Mouse (Mus musculus) C2C12 (cell line): ENCODE data around the gene Ogg1. TPM values are rescaled to one million over a fixed set of nuclear protein-coding genes. Genes with fewer than 3 reads are reported as not detected.

Source experiments
- H3K27me3 ChIP-seq: one replicate; pipeline ENCODE4 v1.6.1; 2011; ENCODE audit not compliant: control insufficient read depth, insufficient read depth, insufficient read length
- H3K36me3 ChIP-seq: one replicate; pipeline ENCODE4 v1.6.1; 2011; ENCODE audit not compliant: control insufficient read depth, insufficient read depth
- H3K4me3 ChIP-seq: one replicate; pipeline ENCODE4 v1.5.1; 2011; ENCODE audit warnings: mild to moderate bottlenecking, control low read depth; ENCODE audit not compliant: poor library complexity, insufficient read depth, severe bottlenecking
- H3K79me2 ChIP-seq: one replicate; pipeline ENCODE4 v1.6.1; 2011; ENCODE audit not compliant: control insufficient read depth, insufficient read depth
- H3K79me3 ChIP-seq: one replicate; pipeline ENCODE4 v1.6.1; 2011; ENCODE audit warnings: low read depth, control low read depth
- H3ac ChIP-seq: one replicate; pipeline ENCODE3; 2011; ENCODE audit warnings: low read depth; ENCODE audit not compliant: control insufficient read depth, insufficient read length
- CEBPB ChIP-seq: IDR thresholded peaks from one replicate; pipeline ENCODE4 v1.6.1; 2011; ENCODE audit warnings: low read depth, mild to moderate bottlenecking, control low read depth, moderate library complexity
- CTCF ChIP-seq: IDR thresholded peaks from one replicate; pipeline ENCODE4 v1.5.1; 2011; ENCODE audit not compliant: control insufficient read depth, insufficient read depth, insufficient read length
- FOSL1 ChIP-seq: IDR thresholded peaks from one replicate; pipeline ENCODE4 v1.8.0; 2011; ENCODE audit warnings: mild to moderate bottlenecking, low read length; ENCODE audit not compliant: poor library complexity, insufficient read depth, severe bottlenecking
- MAX ChIP-seq: IDR thresholded peaks from one replicate; pipeline ENCODE4 v1.6.1; 2011; ENCODE audit warnings: mild to moderate bottlenecking, control low read depth
- MYOD1 ChIP-seq: IDR thresholded peaks from one replicate; pipeline ENCODE4 v1.6.1; 2011; ENCODE audit warnings: low read depth; ENCODE audit not compliant: control insufficient read depth, insufficient read length
- MYOG ChIP-seq: IDR thresholded peaks from one replicate; pipeline ENCODE4 v1.6.1; 2011; ENCODE audit not compliant: control insufficient read depth, insufficient read length; ENCODE audit errors: extremely low read depth
- USF1 ChIP-seq: IDR thresholded peaks from one replicate; pipeline ENCODE4 v1.6.1; 2011; ENCODE audit warnings: low read depth, mild to moderate bottlenecking, control low read depth, moderate library complexity
- polyA plus RNA-seq: library from polyadenylated mRNA; unstranded; fragments of >200 nt; fragmentation: generic; extraction: Trizol; gene quantifications from one replicate; pipeline ENCODE4 v1.2.1, GENCODE M21; 2012; ENCODE audit warnings: missing spikeins

Gene Ogg1
- polyA plus RNA-seq, 1 experiment, result 18.5 TPM

DNA sequence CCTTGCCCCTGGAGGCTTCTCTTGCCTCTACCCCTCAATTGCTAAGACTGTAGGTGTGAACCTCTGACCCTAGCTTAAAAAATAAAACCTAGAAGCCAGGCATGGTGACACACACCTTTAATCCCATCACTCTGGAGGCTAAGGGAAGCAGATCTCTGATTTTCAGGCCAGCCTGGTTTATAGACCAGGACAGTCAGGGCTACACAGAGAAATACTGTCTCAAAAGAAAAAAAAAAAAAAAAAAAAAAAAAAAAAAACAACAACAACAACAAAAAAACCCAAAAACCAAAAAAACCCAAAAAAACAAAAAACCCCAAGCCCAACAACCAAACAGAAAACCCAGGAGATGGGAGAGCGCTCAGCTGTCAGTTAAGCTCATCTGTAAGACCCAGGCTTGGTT, 40.8 kb downstream of the Ogg1 start:
- peaks cover 15% of the 10 kb centered on the region for H3K36me3 ChIP-seq
- no peak overlapping the region for H3ac ChIP-seq
- TF ChIP-seq MYOD1, result no peak
- TF ChIP-seq CEBPB, result no peak
- no peak for TF ChIP-seq CTCF
- H3K79me3 ChIP-seq, result no peaks in the 10 kb centered on the region
- no peaks in the 10 kb centered on the region for H3K27me3 ChIP-seq
- H3K4me3 ChIP-seq, result no peak overlapping the region
- H3K79me2 ChIP-seq, result no peaks in the 10 kb centered on the region

DNA sequence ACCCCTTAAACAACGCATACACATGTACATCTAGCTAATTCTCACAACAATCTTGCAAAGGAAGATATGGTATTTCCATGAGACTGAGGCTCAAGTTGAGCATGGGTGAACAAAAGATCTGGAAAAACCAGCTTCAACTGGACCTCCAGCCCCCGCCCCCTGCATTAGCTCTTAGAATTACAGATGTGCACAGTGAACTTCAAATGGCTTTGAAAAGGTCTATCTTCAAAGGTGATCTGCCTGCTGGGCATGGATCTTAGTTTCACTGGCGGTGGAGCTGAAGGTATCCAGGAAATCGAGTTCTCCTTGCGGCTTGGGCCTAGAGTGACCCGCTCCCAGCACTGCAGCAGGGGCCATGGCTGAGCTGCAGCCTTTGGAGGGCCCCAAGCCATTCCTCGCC, 41.4 kb downstream of the Ogg1 start:
- TF ChIP-seq MYOG (no peak), CEBPB (no peak), USF1 (no peak), MYOD1 (no peak), CTCF (no peak), MAX (no peak), FOSL1 (no peak)
- no peak overlapping the region for H3ac ChIP-seq
- H3K4me3 ChIP-seq, result no peak overlapping the region
- no peaks in the 10 kb centered on the region for H3K79me2 ChIP-seq
- H3K36me3 ChIP-seq, result peaks cover 15% of the 10 kb centered on the region
- no peaks in the 10 kb centered on the region for H3K27me3 ChIP-seq
- H3K79me3 ChIP-seq, result no peaks in the 10 kb centered on the region

GRCm38 (mm10) chr6:113368577-113368976, 41.8 kb downstream of the Ogg1 start:
- H3K36me3 ChIP-seq, result peaks cover 16% of the 10 kb centered on the region
- H3K4me3 ChIP-seq, result no peak overlapping the region
- H3K27me3 ChIP-seq, result no peaks in the 10 kb centered on the region
- no peaks in the 10 kb centered on the region for H3K79me2 ChIP-seq
- no peak overlapping the region for H3ac ChIP-seq
- TF ChIP-seq CTCF (no peak), FOSL1 (no peak), USF1 (no peak), CEBPB (no peak), MAX (no peak), MYOG (no peak), MYOD1 (no peak)
- H3K79me3 ChIP-seq, result no peaks in the 10 kb centered on the region

DNA sequence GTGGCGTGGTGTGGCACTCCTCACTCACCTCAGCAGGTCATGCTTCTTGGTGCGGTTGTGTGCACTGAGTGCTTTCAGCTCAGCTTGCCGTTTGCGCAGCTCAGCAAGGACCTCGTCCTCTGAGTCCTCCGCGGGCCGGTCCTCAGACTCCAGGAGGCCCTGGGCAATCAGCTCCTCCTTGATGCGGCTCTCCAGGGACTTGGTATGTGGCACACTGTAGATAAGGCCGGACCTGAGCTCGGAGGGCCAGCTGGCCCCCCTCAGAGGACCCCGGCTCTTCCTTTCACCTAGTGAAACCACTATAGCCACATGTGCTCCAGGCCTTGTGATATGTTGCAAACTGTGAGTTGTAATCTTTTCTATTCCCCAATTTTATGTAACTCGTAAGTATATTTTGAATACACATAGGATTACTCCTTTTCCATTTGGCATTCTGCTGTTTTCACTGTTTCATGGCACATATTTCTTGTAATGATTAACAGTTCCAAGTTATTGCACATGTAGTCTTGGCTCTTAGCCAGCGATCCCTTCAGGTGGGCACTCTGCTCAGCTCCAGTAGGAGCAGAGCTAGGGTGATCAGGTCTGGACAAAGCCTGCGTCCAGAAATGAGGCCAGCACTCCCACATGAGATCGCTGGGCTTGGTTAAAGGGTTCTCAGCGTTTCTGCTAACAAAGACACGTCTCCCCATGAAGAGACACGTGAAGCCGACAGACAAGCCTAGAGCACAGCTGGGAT, 43.6 kb downstream of the Ogg1 start:
- H3K79me3 ChIP-seq, result no peaks in the 10 kb centered on the region
- no peak overlapping the region for H3ac ChIP-seq
- H3K79me2 ChIP-seq, result no peaks in the 10 kb centered on the region
- TF ChIP-seq MYOD1 (no peak), FOSL1 (no peak), MAX (no peak), MYOG (no peak), USF1 (no peak), CEBPB (no peak), CTCF (no peak)
- H3K4me3 ChIP-seq, result no peak overlapping the region
- H3K36me3 ChIP-seq, result peaks cover 23% of the 10 kb centered on the region
- H3K27me3 ChIP-seq, result no peaks in the 10 kb centered on the region

DNA sequence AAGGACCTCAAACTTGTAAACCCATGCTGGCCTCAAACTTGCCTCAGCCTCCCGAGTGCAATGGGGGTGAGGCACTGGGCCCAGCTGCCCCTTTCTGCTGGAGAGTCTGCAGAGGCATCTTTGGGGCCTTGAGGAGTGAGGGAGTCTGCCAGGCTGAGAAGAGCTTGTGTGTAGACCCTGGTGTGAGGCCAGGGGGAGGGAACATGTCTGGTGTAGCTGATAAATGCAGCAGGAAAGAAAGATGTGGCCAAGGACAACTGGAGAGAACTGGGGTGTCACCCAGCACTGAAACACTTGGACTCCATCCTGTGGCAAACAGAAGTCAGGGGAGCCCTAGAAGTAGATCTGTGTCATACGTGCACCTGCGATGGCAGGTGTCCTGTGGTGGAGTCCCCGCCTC, 46.7 kb downstream of the Ogg1 start:
- TF ChIP-seq USF1, result no peak
- no peak for TF ChIP-seq CTCF
- no peak for TF ChIP-seq MYOD1
- TF ChIP-seq MYOG, result no peak
- no peak for TF ChIP-seq FOSL1
- no peak for TF ChIP-seq CEBPB
- H3K79me2 ChIP-seq, result peaks cover 6% of the 10 kb centered on the region
- no peaks in the 10 kb centered on the region for H3K27me3 ChIP-seq
- no peak overlapping the region for H3ac ChIP-seq
- peaks cover 26% of the 10 kb centered on the region for H3K36me3 ChIP-seq
- H3K79me3 ChIP-seq, result peaks cover 5% of the 10 kb centered on the region
- H3K4me3 ChIP-seq, result no peak overlapping the region

- Histone ChIP-seq H3ac (peak overlapping the region; percentile 49), H3K79me3 (peaks cover 40% of the 10 kb centered on the region), H3K36me3 (peaks cover 41% of the 10 kb centered on the region), H3K27me3 (no peaks in the 10 kb centered on the region), H3K4me3 (peak overlapping the region; percentile 100), H3K79me2 (peaks cover 43% of the 10 kb centered on the region)
- TF ChIP-seq CTCF (no peak), FOSL1 (no peak), CEBPB (no peak), USF1 (no peak), MYOD1 (no peak), MYOG (no peak), MAX (no peak)
Measured at GRCm38 (mm10) chr6:113377172-113377495, 50.4 kb downstream of the Ogg1 start.
